Mouse (Mus musculus) kidney, adult 2 months (tissue): ENCODE measurements around the gene Siah3.

Source experiments
- CTCF ChIP-seq: fragments of 200-500 bp; conservative IDR thresholded peaks from 2 replicates; pipeline ENCODE4 v1.5.1; 2011; ENCODE audit warnings: low read depth, mild to moderate bottlenecking, control low read depth, low read length, moderate library complexity, mixed read lengths; ENCODE audit not compliant: insufficient read depth, insufficient read length
- POLR2A ChIP-seq: fragments of 200-500 bp; IDR thresholded peaks from one replicate; pipeline ENCODE4 v1.6.1; 2011; ENCODE audit warnings: low read depth, low read length, control low read depth

DNA sequence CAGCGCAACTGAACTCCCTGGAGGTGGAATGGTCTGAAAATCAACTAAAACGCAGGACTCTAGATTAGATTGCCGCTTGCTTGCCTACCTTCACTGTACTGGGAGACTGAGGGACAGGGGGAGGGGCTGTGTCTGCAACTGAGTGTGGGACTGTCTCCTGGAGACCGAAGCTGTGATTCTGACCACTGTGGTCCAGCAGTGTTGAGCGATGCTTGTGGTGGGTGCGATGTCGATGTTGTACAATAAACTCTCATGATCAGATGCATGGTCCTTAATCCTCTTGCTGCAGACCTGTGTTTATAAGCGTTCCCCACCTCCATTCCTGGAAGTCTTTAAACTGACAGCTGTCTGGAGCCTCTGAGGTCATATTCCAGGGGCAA, 1.4 kb downstream of the Siah3 start:
- TF ChIP-seq CTCF (no peak), POLR2A (no peak)
